Mouse (Mus musculus) kidney, adult 2 months (tissue): ENCODE measurements around the gene Itga11. TPM values are rescaled to one million over a fixed set of nuclear protein-coding genes. Genes with fewer than 3 reads are reported as not detected.

ENCODE experiments used
- DNase-seq: peaks from one replicate; pipeline ENCODE4 v3.0.0; 2021
- H3K27ac ChIP-seq: fragments of 200-500 bp; 2 replicates; pipeline ENCODE4 v1.5.1; 2012; ENCODE audit warnings: low read depth, low read length, control low read depth, inconsistent platforms; ENCODE audit not compliant: insufficient read depth
- H3K27me3 ChIP-seq: fragments of 200-500 bp; replicated peaks from 2 replicates; pipeline ENCODE4 v1.6.1; 2012; ENCODE audit warnings: mild to moderate bottlenecking, moderate library complexity, low read length, inconsistent platforms; ENCODE audit not compliant: control insufficient read depth, insufficient read depth
- H3K36me3 ChIP-seq: fragments of 200-500 bp; 2 replicates; pipeline ENCODE4 v1.6.1; 2012; ENCODE audit warnings: mild to moderate bottlenecking, moderate library complexity, low read length, inconsistent platforms; ENCODE audit not compliant: control insufficient read depth, insufficient read depth
- H3K4me1 ChIP-seq: fragments of 200-500 bp; 2 replicates; pipeline ENCODE4 v1.6.1; 2011; ENCODE audit warnings: low read length; ENCODE audit not compliant: control insufficient read depth, insufficient read depth
- H3K4me3 ChIP-seq: fragments of 200-500 bp; 2 replicates; pipeline ENCODE4 v1.5.1; 2011; ENCODE audit warnings: mild to moderate bottlenecking, low read depth, low read length, control low read depth; ENCODE audit not compliant: insufficient read depth
- CTCF ChIP-seq: fragments of 200-500 bp; conservative IDR thresholded peaks from 2 replicates; pipeline ENCODE4 v1.5.1; 2011; ENCODE audit warnings: low read depth, mild to moderate bottlenecking, control low read depth, low read length, moderate library complexity, mixed read lengths; ENCODE audit not compliant: insufficient read depth, insufficient read length
- POLR2A ChIP-seq: fragments of 200-500 bp; IDR thresholded peaks from one replicate; pipeline ENCODE4 v1.6.1; 2011; ENCODE audit warnings: low read depth, low read length, control low read depth
- WGBS: fragments of 180-500 bp; shearing (Covaris S2); methylation state at CpG from one replicate; pipeline ENCODE4 v1.1.7; 2018; 5-methylcytosine and 5-hydroxymethylcytosine counted together
- polyA plus RNA-seq: library from polyadenylated mRNA; depleted of rRNA; stranded (reverse); fragments of >200 nt; gene quantifications from 2 replicates; pipeline ENCODE4 v1.2.3, GENCODE M21; 2012; rRNA removed

Gene Itga11
- polyA plus RNA-seq, 1 experiment: 0.41 TPM

DNA sequence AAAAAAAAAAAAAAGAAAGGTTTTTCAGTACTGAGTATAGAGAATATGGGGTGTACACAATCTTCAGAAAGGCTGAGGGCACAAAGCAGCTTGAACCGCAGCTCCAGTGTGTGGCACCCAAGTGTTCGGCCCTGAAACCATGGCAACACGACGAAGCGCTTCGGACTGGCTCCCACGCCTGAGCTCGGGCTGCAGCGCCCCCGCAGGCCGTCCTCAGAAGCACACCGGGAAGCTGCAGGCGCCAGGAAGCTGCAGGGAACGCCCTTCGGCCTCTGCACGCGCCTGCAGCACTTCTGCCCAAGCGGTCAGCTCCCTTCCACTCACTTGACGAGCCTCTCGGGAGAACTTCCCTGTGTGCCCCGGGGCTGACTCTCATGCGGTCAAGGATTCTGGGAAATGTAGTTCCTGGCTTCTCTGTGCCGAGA is 151.0 kb downstream of the Itga11 start:
- TF ChIP-seq POLR2A (no peak), CTCF (peak; percentile 96)
- no peaks in the 10 kb centered on the region for H3K36me3 ChIP-seq
- WGBS: under 1% methylated on average over 23 of the region's 23 CpGs
- H3K4me3 ChIP-seq: no peak overlapping the region
- no peaks in the 10 kb centered on the region for H3K27me3 ChIP-seq
- H3K4me1 ChIP-seq: peaks cover 4% of the 10 kb centered on the region; the same call in 1 of the 2 replicates
- DNase-seq: peak; percentile 99
- no peak overlapping the region for H3K27ac ChIP-seq

DNA sequence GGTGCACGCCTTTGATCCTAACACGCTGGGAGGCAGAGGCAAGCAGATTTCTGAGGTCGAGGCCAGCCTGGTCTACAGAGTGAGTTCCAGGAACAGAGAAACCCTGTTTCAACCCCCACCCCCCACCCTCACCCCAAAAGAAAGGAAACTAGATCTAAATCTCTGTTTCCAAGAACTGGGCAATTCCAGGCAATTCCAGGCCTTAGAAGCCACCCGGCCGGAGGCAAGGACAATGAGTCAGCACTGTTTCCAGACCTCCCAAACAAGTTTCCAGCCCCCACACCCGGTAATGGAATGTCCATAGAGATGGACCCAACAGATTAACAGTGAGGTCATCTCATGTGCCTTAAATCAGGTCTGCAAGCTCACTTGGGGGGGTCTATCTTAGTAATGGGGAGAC is 152.3 kb downstream of the Itga11 start:
- WGBS: 79% methylated on average over 6 of the region's 6 CpGs
- TF ChIP-seq POLR2A (no peak), CTCF (no peak)
- no peak overlapping the region for H3K27ac ChIP-seq

More for the DNA sequence above, 152.3 kb downstream of the Itga11 start:
- no peaks in the 10 kb centered on the region for H3K27me3 ChIP-seq
- peaks cover 4% of the 10 kb centered on the region; the same call in 1 of the 2 replicates for H3K4me1 ChIP-seq
- H3K36me3 ChIP-seq: no peaks in the 10 kb centered on the region
- no peak for DNase-seq
- H3K4me3 ChIP-seq: no peak overlapping the region

Other genes starting within 250 kb of the Itga11 start
- 9.8 and 11.0 TPM in 2 replicates for gene Coro2b, start 140.8 kb upstream of the Itga11 start, polyA plus RNA-seq
- 8.3 and 8.6 TPM in 2 replicates for gene Fem1b, start 134.1 kb downstream of the Itga11 start, polyA plus RNA-seq
- 94.0 and 101 TPM in 2 replicates for gene Cln6, start 161.0 kb downstream of the Itga11 start, polyA plus RNA-seq
- gene Calml4, start 180.3 kb downstream of the Itga11 start, polyA plus RNA-seq: 224 and 296 TPM in 2 replicates